Mouse (Mus musculus): ENCODE data around the gene Phlda3.
A peak's percentile ranks its signal among the peaks of the same experiment; 100 is the strongest.

Phlda3 gene

DNA sequence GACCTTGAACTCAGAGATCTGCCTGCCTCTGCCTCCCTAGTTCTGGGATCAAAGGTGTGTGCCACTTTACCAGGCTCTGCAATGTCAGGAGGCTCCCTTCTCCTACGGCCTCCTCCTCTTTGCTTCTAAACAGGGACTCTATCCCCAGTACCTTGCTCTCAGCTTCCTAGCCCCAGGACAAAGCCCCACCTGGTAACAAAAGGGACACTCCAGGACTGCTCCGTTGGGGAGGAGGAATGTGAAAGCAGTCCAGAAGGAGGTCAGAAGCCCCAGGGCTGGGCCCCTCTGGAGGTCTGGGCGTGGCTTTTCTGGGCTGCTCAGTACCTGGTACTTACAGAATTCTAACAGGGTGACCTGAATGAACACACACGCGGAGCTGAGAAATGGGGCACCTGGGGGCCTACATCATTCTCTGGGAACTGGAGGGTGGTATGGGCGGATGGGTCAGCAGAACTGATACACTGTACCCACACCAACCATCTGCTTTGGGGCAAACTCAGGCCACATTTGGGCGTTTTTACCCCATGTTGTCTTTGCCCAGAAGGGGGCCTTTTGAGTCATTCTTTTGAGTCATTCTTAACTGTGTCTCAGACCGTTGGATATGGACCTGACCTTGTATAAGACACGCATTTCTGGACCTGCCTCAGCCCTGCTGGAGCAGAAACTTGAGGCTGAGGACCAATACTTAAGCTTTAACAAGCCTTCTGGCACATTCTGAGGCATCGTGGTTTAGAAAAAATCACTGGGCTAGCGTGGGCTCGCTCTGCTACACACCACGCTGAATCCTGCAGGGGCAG lies 26.4 kb downstream of the Phlda3 start:
- DNase-seq (ENCODE audit: inconsistent age in 2 of 2, low spot score in 1 of 2) = no peak

GRCm38 (mm10) chr1:135793370-135794215 lies 27.7 kb downstream of the Phlda3 start:
- no peak for DNase-seq (ENCODE audit: inconsistent age in 2 of 2, low spot score in 1 of 2)

DNA sequence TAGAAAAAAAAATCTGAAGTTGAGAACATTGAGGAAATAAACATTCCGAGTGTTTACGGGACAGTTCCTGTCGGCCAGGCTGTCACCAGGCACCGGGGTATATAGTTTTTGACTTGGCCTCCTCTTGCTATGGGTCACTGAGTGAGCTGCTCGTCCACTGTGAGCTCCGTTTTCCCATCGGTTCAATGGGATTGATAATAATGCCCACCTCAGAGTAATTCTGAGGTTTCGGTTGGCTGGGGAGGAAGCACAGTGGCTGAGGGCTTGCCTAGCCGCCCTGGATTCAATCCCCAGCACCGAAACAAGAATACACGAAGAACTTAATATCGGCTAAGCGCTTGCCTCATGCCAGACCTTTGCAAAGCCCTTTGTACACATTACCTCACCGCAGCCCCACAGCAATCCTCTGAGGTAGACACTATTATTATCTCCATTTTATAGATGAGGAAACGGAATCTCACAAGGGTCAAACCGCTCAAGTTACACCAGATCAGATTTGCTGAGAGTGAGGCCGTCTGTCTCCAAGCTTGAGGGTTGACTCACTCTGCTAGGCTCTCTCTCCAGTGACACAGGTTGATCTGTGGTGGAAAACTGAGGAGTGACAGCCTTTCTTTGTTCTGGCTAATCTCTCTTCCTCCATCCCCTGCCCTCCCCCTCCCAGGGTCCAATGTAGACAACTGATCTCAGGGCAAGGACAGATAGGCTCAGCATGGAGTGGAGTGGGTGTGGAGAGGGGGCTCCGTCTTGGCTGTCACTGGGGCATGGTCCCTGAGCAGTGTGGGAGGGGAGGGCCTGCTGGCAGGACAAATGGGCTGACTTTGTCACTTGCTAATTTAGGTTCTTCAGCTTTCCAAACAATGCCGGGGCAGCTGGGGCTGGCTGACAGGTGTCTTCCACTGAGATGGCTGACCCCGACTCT lies 28.6 kb downstream of the Phlda3 start:
- no peak for DNase-seq (ENCODE audit: inconsistent age in 2 of 2, low spot score in 1 of 2)

- DNase-seq (ENCODE audit: inconsistent age in 2 of 2, low spot score in 1 of 2) = no peak
Measured at GRCm38 (mm10) chr1:135798492-135798891, 32.6 kb downstream of the Phlda3 start.

DNA sequence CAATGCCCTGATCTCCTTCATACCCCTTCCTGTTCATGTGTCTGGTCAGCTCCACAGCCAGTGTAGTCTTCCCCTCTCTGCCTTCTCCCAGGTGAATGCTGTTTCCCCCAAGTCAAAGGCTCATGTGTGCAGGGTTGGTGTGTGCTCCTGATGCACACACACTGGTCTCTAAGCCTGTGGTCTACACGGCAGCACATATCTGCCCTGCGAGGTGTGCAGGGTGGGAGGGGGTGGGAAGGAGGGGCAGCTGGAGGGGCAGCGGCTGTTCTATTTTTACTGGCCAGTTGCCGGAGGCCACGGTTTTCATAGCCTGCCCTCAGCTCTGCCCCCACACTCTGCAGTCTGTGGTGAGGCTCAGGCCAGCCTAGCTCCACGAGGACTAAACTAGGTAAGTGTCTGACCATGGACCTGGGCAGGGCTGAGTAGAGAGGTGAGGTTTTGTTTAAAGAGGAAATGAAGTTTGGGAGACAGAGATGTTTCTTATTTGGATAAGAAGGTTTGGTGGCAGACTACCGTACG lies 33.2 kb downstream of the Phlda3 start:
- no peak for DNase-seq (ENCODE audit: inconsistent age in 2 of 2, low spot score in 1 of 2)

GRCm38 (mm10) chr1:135800192-135800950 lies 34.5 kb downstream of the Phlda3 start:
- no peak for DNase-seq (ENCODE audit: inconsistent age in 2 of 2, low spot score in 1 of 2)

- DNase-seq (ENCODE audit: inconsistent age in 2 of 2, low spot score in 1 of 2) = no peak
Measured at GRCm38 (mm10) chr1:135807546-135807945, 41.6 kb downstream of the Phlda3 start.

DNA sequence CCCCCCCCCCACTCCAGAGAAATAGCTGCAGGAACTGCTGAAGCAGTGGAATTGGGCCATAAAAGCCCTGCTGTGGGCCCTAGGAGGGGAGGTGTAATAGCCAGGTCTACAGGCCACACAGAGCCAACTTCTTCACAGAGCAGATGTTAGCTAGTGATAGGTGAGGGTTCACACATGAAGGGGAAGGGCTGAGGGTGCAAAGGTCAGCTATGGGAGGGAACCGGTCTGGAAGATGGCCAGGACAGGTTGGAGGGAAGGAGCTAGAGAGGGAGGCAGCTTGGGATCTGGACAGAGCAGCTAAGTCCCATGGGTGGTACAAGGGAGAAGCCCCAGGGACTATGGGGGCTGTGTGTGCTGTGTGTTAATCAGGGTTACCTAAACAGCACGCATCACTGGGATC lies 44.3 kb downstream of the Phlda3 start:
- no peak for DNase-seq (ENCODE audit: inconsistent age in 2 of 2, low spot score in 1 of 2)

DNA sequence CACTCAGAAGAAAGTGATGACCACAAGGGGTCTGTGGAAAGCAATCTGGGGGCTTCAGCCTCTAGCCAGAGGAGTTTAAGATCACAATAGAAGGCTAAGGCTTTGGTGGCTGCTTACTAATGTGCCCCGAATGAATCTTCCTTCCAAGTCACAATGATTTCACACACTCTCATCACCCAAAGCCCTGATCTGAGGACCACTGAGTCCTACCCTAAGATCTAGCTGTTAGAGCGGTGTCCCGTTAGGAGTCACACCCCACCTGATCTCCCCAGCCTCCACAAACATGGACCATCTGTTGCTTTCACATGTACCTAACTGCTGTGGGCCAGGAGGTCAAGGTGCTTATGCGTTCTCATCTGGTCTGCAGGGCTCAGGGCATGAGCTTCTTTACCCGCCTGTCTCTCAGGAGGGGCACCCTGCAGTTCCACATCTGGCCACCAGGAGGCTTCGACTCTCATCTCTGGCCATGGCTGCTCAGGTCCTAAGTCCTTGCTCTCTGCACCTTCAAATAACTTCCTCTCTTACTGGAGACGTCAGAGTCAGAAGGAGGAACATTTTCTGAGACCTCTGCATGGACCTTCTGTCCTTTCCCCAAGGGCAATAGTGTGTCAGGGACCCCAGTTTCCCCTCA lies 45.2 kb downstream of the Phlda3 start:
- peak; percentile 72 to 93 for DNase-seq (ENCODE audit: inconsistent age in 2 of 2, low spot score in 1 of 2)

DNA sequence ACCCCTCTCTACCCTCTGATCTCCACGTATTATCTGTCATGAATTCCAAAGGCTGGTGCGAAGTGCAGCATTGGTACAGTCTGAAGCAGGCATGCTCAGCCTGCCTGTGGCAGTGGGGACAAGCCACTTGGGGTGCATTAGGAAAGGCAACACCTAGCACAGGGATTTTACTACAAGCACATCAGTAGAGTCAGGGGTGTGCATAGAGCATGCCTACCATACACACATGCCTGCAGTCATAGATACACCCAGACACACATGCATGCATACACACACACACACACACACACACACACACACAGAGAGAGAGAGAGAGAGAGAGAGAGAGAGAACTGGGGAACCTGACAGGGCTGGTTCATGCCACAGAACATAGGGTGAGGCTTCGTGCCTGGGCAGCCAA lies 46.3 kb downstream of the Phlda3 start:
- DNase-seq (ENCODE audit: inconsistent age in 2 of 2, low spot score in 1 of 2) = no peak

- DNase-seq (ENCODE audit: inconsistent age in 2 of 2, low spot score in 1 of 2) = no peak
Measured at GRCm38 (mm10) chr1:135812618-135813017, 46.7 kb downstream of the Phlda3 start.

GRCm38 (mm10) chr1:135813071-135813470 lies 47.2 kb downstream of the Phlda3 start:
- no peak for DNase-seq (ENCODE audit: inconsistent age in 2 of 2, low spot score in 1 of 2)

GRCm38 (mm10) chr1:135813687-135814395 lies 47.9 kb downstream of the Phlda3 start:
- no peak for DNase-seq (ENCODE audit: inconsistent age in 2 of 2, low spot score in 1 of 2)

GRCm38 (mm10) chr1:135814531-135814930 lies 48.6 kb downstream of the Phlda3 start:
- no peak for DNase-seq (ENCODE audit: inconsistent age in 2 of 2, low spot score in 1 of 2)

- no peak for DNase-seq (ENCODE audit: inconsistent age in 2 of 2, low spot score in 1 of 2)
Measured at GRCm38 (mm10) chr1:135817595-135817994, 51.7 kb downstream of the Phlda3 start.

DNA sequence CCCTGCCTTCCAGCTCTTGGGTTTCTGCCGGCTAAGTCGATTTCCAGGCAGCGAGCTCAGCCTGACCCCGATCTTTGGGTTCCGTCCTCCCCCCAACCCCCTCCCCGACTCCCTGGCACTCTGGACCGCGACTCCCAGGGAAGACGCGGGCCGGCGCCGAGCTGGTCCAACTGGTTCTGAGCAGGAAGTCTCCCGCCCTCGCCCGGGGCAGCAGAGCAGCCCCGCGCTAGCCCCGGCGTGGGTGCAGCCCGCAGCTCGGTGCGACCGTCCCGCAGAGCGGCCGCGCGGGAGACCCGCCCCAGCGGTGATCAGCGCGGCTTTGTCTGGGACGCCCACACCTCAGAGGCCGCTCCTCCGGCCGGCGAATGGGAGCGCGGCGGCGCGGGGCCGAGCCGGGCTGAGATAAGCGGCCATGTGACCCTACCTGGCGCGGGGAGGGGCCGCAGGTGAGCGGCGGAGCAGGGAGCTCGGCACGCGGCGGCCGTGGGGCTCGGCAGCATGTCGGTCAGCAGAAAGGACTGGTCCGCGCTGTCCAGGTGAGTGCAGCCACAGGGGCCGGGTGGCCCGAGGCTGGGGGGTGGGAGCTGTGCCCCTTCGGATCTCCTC lies 52.7 kb downstream of the Phlda3 start, which contains the start of gene Lad1:
TSS of gene Lad1 (plus strand) at position 118 of the 606 bp plus-strand sequence.
- peak; percentile 12 to 47 for DNase-seq (ENCODE audit: inconsistent age in 2 of 2, low spot score in 1 of 2)
